Mouse (Mus musculus) neural tube, embryonic 10.5 days (tissue): ENCODE measurements around the gene Mapk8ip1.

Source experiments
- DNase-seq: peaks from one replicate; pipeline ENCODE4 v3.0.0-alpha.2; 2017; ENCODE audit warnings: low spot score; ENCODE audit errors: extremely low spot score

Gene Mapk8ip1

GRCm38 (mm10) chr2:92401091-92401561 lies at the start of gene Mapk8ip1:
TSS of gene Mapk8ip1 (minus strand) at chr2:92401263.
- peak; percentile 52 for DNase-seq

- DNase-seq: no peak
These were observed 46.2 kb upstream of the Mapk8ip1 start for GRCm38 (mm10) chr2:92447121-92447740.

- DNase-seq: no peak
These were observed 45.6 kb upstream of the Mapk8ip1 start for GRCm38 (mm10) chr2:92446656-92447055.

GRCm38 (mm10) chr2:92445890-92446289 lies 44.8 kb upstream of the Mapk8ip1 start:
- DNase-seq: no peak

- DNase-seq: no peak
These were observed 43.3 kb upstream of the Mapk8ip1 start for GRCm38 (mm10) chr2:92444376-92444775.

GRCm38 (mm10) chr2:92443313-92443712 lies 42.2 kb upstream of the Mapk8ip1 start:
- no peak for DNase-seq

GRCm38 (mm10) chr2:92442419-92443001 lies 41.4 kb upstream of the Mapk8ip1 start:
- DNase-seq: no peak

- no peak for DNase-seq
These were observed 39.4 kb upstream of the Mapk8ip1 start for GRCm38 (mm10) chr2:92440432-92440831.

GRCm38 (mm10) chr2:92438567-92438966 lies 37.5 kb upstream of the Mapk8ip1 start:
- DNase-seq: no peak

GRCm38 (mm10) chr2:92437875-92438274 lies 36.8 kb upstream of the Mapk8ip1 start:
- DNase-seq: peak; percentile 87

- DNase-seq: no peak
These were observed 36.3 kb upstream of the Mapk8ip1 start for GRCm38 (mm10) chr2:92437366-92437765.

GRCm38 (mm10) chr2:92435023-92435422 lies 34.0 kb upstream of the Mapk8ip1 start:
- no peak for DNase-seq

- DNase-seq: no peak
These were observed 33.3 kb upstream of the Mapk8ip1 start for GRCm38 (mm10) chr2:92434375-92434745.

GRCm38 (mm10) chr2:92433578-92434374 lies 32.7 kb upstream of the Mapk8ip1 start, which contains the start of gene Cry2:
TSS of gene Cry2 (minus strand) at chr2:92434043.
- peak; percentile 98 for DNase-seq

GRCm38 (mm10) chr2:92432299-92433295 lies 31.5 kb upstream of the Mapk8ip1 start:
- no peak for DNase-seq

- no peak for DNase-seq
These were observed 30.6 kb upstream of the Mapk8ip1 start for GRCm38 (mm10) chr2:92431611-92432179.

- DNase-seq: no peak
These were observed 29.9 kb upstream of the Mapk8ip1 start for GRCm38 (mm10) chr2:92430723-92431541.

GRCm38 (mm10) chr2:92430089-92430488 lies 29.0 kb upstream of the Mapk8ip1 start:
- no peak for DNase-seq

GRCm38 (mm10) chr2:92427882-92428281 lies 26.8 kb upstream of the Mapk8ip1 start:
- DNase-seq: no peak

GRCm38 (mm10) chr2:92426426-92426825 lies 25.4 kb upstream of the Mapk8ip1 start:
- no peak for DNase-seq
